Mouse (Mus musculus): ENCODE measurements around the gene Arhgef3.

GRCm38 (mm10) chr14:27268137-27268536 lies 153.4 kb downstream of the Arhgef3 start:
- TF ChIP-seq CTCF (IDR thresholded peaks at IDR 0.05; ENCODE audit: low read depth) (no peak), EP300 (IDR thresholded peaks at IDR 0.05; ENCODE audit: low read depth) (no peak)
